Mouse (Mus musculus): Measurements from ENCODE around the gene Mns1. TPM values are rescaled to one million over a fixed set of nuclear protein-coding genes. Genes with fewer than 3 reads are reported as not detected.

The Mns1 gene
- polyA plus RNA-seq, 1 experiment = 10.5 TPM

GRCm38 (mm10) chr9:72422284-72422683 lies 15.5 kb upstream of the Mns1 start:
- Histone ChIP-seq H3K4me1 (ENCODE audit: control insufficient read depth, insufficient read depth, low read length) (peaks cover 6% of the 10 kb centered on the region; the same call in 1 of the 2 replicates), H3K27ac (ENCODE audit: insufficient read depth, low read length) (no peak overlapping the region), H3K4me3 (ENCODE audit: insufficient read depth, low read length) (no peak overlapping the region)
- TF ChIP-seq CTCF (IDR thresholded peaks at IDR 0.05; ENCODE audit: borderline replicate concordance, insufficient read depth, low read length) (no peak), POLR2A (IDR thresholded peaks at IDR 0.05; ENCODE audit: low read depth, low read length) (no peak)

GRCm38 (mm10) chr9:72422753-72423152 lies 15.1 kb upstream of the Mns1 start:
- peaks cover 6% of the 10 kb centered on the region; the same call in 1 of the 2 replicates for H3K4me1 ChIP-seq (ENCODE audit: control insufficient read depth, insufficient read depth, low read length)
- TF ChIP-seq POLR2A (IDR thresholded peaks at IDR 0.05; ENCODE audit: low read depth, low read length) (no peak), CTCF (IDR thresholded peaks at IDR 0.05; ENCODE audit: borderline replicate concordance, insufficient read depth, low read length) (no peak)
- H3K27ac ChIP-seq (ENCODE audit: insufficient read depth, low read length) = no peak overlapping the region
- no peak overlapping the region for H3K4me3 ChIP-seq (ENCODE audit: insufficient read depth, low read length)

- Histone ChIP-seq H3K27ac (ENCODE audit: insufficient read depth, low read length) (no peak overlapping the region), H3K4me1 (ENCODE audit: control insufficient read depth, insufficient read depth, low read length) (peaks cover 6% of the 10 kb centered on the region; the same call in 1 of the 2 replicates), H3K4me3 (ENCODE audit: insufficient read depth, low read length) (no peak overlapping the region)
- TF ChIP-seq POLR2A (IDR thresholded peaks at IDR 0.05; ENCODE audit: low read depth, low read length) (no peak), CTCF (IDR thresholded peaks at IDR 0.05; ENCODE audit: borderline replicate concordance, insufficient read depth, low read length) (no peak)
Observed at GRCm38 (mm10) chr9:72425300-72425850, 12.4 kb upstream of the Mns1 start.

- H3K4me1 ChIP-seq (ENCODE audit: control insufficient read depth, insufficient read depth, low read length) = no peaks in the 10 kb centered on the region
Observed at GRCm38 (mm10) chr9:72427861-72428260, 9.9 kb upstream of the Mns1 start.

GRCm38 (mm10) chr9:72434876-72435275 lies 2.9 kb upstream of the Mns1 start:
- TF ChIP-seq POLR2A (IDR thresholded peaks at IDR 0.05; ENCODE audit: low read depth, low read length) (no peak), CTCF (IDR thresholded peaks at IDR 0.05; ENCODE audit: borderline replicate concordance, insufficient read depth, low read length) (no peak)
- no peak overlapping the region for H3K4me3 ChIP-seq (ENCODE audit: insufficient read depth, low read length)
- peaks cover 3% of the 10 kb centered on the region for H3K4me1 ChIP-seq (ENCODE audit: control insufficient read depth, insufficient read depth, low read length)
- H3K27ac ChIP-seq (ENCODE audit: insufficient read depth, low read length) = no peak overlapping the region

More at GRCm38 (mm10) chr9:72427861-72428260, 9.9 kb upstream of the Mns1 start:
- no peak overlapping the region for H3K4me3 ChIP-seq (ENCODE audit: insufficient read depth, low read length)
- H3K27ac ChIP-seq (ENCODE audit: insufficient read depth, low read length) = no peak overlapping the region
- TF ChIP-seq CTCF (IDR thresholded peaks at IDR 0.05; ENCODE audit: borderline replicate concordance, insufficient read depth, low read length) = no peak
- TF ChIP-seq POLR2A (IDR thresholded peaks at IDR 0.05; ENCODE audit: low read depth, low read length) = no peak

- peak overlapping the region; percentile 89 for H3K4me3 ChIP-seq (ENCODE audit: insufficient read depth, low read length)
- H3K4me1 ChIP-seq (ENCODE audit: control insufficient read depth, insufficient read depth, low read length) = peaks cover 3% of the 10 kb centered on the region
- TF ChIP-seq CTCF (IDR thresholded peaks at IDR 0.05; ENCODE audit: borderline replicate concordance, insufficient read depth, low read length) (no peak), POLR2A (IDR thresholded peaks at IDR 0.05; ENCODE audit: low read depth, low read length) (no peak)
- no peak overlapping the region for H3K27ac ChIP-seq (ENCODE audit: insufficient read depth, low read length)
Observed at GRCm38 (mm10) chr9:72438749-72439148, 938 bp downstream of the Mns1 start.

GRCm38 (mm10) chr9:72440358-72440757 lies 2.5 kb downstream of the Mns1 start:
- H3K4me1 ChIP-seq (ENCODE audit: control insufficient read depth, insufficient read depth, low read length) = peaks cover 3% of the 10 kb centered on the region
- no peak overlapping the region for H3K27ac ChIP-seq (ENCODE audit: insufficient read depth, low read length)
- no peak overlapping the region for H3K4me3 ChIP-seq (ENCODE audit: insufficient read depth, low read length)
- TF ChIP-seq CTCF (IDR thresholded peaks at IDR 0.05; ENCODE audit: borderline replicate concordance, insufficient read depth, low read length) (no peak), POLR2A (IDR thresholded peaks at IDR 0.05; ENCODE audit: low read depth, low read length) (no peak)

GRCm38 (mm10) chr9:72440948-72441926 lies 3.4 kb downstream of the Mns1 start:
- no peak overlapping the region for H3K4me3 ChIP-seq (ENCODE audit: insufficient read depth, low read length)

GRCm38 (mm10) chr9:72441927-72442715 lies 4.3 kb downstream of the Mns1 start:
- TF ChIP-seq POLR2A (IDR thresholded peaks at IDR 0.05; ENCODE audit: low read depth, low read length) (no peak), CTCF (IDR thresholded peaks at IDR 0.05; ENCODE audit: borderline replicate concordance, insufficient read depth, low read length) (no peak)
- peaks cover 3% of the 10 kb centered on the region for H3K4me1 ChIP-seq (ENCODE audit: control insufficient read depth, insufficient read depth, low read length)
- no peak overlapping the region for H3K27ac ChIP-seq (ENCODE audit: insufficient read depth, low read length)
- no peak overlapping the region for H3K4me3 ChIP-seq (ENCODE audit: insufficient read depth, low read length)

More at GRCm38 (mm10) chr9:72440948-72441926, 3.4 kb downstream of the Mns1 start:
- H3K4me1 ChIP-seq (ENCODE audit: control insufficient read depth, insufficient read depth, low read length) = peaks cover 3% of the 10 kb centered on the region
- H3K27ac ChIP-seq (ENCODE audit: insufficient read depth, low read length) = no peak overlapping the region
- TF ChIP-seq CTCF (IDR thresholded peaks at IDR 0.05; ENCODE audit: borderline replicate concordance, insufficient read depth, low read length) (no peak), POLR2A (IDR thresholded peaks at IDR 0.05; ENCODE audit: low read depth, low read length) (no peak)
